Mouse (Mus musculus) 3134 (cell line): ENCODE data around the gene Cdc42bpg.
A peak's percentile ranks its signal among the peaks of the same experiment; 100 is the strongest.

Experiments used
- DNase-seq: peaks from one replicate; pipeline ENCODE4 v3.0.0-alpha.2; 2011; ENCODE audit warnings: low spot score; ENCODE audit not compliant: insufficient read length; ENCODE audit errors: extremely low read depth

Cdc42bpg gene

GRCm38 (mm10) chr19:6321786-6322621 lies 15.7 kb downstream of the Cdc42bpg start:
- peak; percentile 76 for DNase-seq

DNA sequence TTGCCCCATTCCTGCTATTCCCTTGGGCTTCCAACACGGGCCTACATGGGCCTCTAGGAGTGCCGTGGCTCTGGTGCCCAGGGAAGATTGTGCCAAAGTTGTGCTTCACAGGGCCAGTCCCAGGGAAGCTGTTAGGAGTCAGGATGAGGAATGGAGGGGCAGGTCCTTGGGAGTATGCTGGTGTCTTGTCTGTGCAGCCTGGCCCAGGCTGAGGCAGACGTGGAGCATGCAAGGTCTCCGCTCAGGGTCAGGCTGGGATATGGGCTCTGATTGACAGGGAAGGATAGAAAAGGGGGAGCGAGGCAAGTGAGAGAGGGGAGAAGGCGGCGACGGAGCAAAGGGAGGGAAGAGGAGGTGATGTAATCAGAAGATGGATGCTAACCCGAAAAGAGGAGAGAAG lies 18.5 kb downstream of the Cdc42bpg start:
- no peak for DNase-seq

DNA sequence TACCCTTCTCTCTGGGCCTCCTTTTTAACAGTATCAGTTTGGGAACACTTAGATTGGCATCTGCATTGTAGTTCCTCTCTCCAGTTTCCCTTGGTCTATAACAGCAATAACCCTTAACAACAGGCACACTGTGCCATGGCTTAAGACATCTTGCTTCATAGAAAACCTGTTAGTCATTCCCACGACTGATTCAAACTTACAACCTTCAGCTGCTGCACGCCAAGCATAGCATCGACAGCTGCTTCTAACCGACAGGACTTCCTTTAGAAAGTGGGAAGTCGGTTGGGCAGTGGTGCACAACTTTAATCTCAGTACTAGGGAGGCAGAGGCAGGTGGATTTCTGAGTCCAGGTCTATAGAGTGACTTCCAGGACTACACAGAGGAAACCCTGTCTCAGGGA lies 24.9 kb downstream of the Cdc42bpg start:
- DNase-seq = no peak

DNA sequence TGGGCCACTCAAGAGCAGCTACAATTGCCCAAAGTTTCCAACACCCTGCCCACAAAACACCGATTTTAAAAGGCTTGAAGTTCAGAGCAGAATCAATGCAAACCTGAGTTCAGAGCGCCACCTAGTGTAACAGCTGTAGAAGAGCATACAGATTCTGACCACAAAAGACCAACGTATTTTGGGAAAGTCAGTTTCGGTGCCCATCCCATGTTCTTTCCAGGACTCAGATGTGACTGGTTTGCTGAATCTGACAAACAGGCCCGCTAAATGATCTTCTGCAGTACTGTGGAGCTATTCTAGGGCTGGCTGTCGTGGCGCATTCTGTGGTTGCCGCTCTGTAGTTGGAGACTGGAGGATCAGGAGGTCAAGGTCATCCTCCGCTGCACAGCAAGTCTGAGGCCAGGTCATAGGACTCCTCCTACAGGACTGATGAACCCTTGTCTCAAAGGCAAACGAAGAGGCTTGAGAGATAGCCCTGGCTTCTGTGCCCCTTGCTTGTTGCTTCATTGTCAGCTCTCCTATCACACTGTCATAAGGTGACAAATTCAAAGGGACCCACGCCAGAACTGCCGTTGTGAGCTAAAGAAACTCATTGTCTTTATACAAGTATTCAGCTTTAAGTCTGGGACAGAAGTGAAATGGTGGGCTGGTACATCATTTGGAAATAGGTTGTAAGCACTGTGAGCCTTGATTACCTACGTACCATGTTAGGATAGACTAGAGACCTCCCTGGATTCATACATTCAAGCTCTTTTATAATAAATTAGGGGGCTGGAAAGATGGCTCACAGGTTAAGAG lies 25.7 kb downstream of the Cdc42bpg start:
- peak; percentile 53 for DNase-seq

- no peak for DNase-seq
These were observed 27.7 kb downstream of the Cdc42bpg start for GRCm38 (mm10) chr19:6333761-6334595.

- DNase-seq = peak; percentile 87
These were observed 28.6 kb downstream of the Cdc42bpg start, which contains the start of gene Men1 for GRCm38 (mm10) chr19:6334673-6335457. Gene Men1, plus strand, starts transcription at chr19:6334979.

GRCm38 (mm10) chr19:6335458-6335827 lies 29.2 kb downstream of the Cdc42bpg start:
- peak; percentile 44 for DNase-seq

- no peak for DNase-seq
These were observed 30.7 kb downstream of the Cdc42bpg start for GRCm38 (mm10) chr19:6336920-6337319.

DNA sequence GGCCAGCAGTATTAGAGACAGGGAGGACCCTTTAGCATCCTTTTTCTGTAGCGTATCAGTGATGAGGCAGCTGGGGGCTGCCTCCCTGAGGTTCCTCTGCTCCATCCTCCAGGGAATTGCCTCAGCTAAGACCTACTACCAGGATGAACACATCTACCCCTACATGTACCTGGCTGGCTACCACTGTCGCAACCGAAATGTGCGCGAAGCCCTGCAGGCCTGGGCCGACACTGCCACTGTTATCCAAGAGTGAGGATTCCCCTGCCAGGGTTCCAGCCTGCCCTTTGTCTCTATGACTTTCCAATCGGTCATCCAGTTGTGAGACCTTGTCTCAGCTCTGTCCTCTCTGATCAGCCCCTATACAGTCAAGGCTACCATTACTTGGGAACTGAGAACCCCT lies 31.9 kb downstream of the Cdc42bpg start:
- DNase-seq = no peak

DNA sequence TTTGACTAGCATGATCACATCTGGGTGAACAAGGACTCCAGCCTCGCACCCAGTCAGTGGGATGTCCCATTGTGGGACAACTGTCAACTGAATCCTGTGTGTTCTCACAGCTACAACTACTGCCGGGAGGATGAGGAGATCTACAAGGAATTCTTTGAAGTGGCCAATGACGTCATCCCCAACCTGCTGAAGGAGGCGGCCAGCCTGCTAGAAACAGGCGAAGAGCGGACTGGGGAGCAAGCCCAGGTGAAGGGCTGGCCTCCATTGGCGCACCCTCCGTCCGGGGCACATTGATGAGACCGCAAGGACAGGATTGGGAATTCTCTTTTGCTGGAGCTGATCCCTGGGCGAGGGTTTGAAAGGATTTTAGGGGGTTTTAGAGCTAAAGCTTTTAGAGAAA lies 32.5 kb downstream of the Cdc42bpg start:
- DNase-seq = no peak

DNA sequence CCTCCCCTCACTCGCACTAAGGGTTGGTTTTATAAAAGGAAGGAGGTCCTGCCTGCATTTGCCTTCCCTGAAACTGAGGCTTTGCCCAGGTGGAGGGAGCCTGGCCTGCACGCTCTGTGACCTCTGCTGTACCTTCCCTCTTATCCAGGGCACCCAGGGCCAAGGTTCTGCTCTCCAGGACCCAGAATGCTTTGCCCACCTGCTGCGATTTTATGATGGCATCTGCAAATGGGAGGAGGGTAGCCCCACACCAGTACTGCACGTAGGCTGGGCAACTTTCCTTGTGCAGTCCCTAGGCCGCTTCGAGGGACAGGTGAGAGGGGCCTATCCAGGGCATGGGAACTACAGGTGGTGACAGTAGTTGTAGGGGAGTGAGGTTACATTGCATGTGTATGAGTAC lies 32.9 kb downstream of the Cdc42bpg start:
- no peak for DNase-seq

DNA sequence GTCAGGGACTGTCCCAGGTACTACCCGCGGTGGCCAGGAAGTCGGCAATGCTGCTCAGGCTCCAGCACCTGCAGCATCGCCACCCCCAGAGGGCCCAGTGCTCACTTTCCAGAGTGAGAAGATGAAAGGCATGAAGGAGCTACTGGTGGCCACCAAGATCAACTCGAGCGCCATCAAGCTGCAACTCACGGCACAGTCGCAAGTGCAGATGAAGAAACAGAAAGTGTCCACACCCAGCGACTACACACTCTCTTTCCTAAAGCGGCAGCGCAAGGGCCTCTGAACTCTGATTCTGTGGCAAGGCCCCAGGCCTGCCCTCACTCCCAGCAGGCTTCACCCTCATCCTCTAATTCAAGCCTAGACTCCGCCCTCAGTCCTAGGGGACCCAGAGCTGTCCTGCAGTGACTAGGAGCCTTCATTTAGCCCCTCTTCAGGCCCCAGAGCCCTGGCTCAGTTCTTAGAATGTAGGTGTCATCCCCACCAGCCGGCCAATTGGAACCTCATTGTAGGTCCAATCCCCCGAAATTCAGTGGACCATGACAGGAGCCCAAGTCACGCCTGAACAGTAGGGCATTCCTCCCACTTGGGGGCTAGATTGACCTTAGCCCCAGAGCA lies 33.7 kb downstream of the Cdc42bpg start:
- DNase-seq = no peak

- peak; percentile 87 for DNase-seq
These were observed 34.5 kb downstream of the Cdc42bpg start, which contains the start of gene Map4k2 for GRCm38 (mm10) chr19:6340524-6341452. Gene Map4k2, plus strand, starts transcription at chr19:6341135.

DNA sequence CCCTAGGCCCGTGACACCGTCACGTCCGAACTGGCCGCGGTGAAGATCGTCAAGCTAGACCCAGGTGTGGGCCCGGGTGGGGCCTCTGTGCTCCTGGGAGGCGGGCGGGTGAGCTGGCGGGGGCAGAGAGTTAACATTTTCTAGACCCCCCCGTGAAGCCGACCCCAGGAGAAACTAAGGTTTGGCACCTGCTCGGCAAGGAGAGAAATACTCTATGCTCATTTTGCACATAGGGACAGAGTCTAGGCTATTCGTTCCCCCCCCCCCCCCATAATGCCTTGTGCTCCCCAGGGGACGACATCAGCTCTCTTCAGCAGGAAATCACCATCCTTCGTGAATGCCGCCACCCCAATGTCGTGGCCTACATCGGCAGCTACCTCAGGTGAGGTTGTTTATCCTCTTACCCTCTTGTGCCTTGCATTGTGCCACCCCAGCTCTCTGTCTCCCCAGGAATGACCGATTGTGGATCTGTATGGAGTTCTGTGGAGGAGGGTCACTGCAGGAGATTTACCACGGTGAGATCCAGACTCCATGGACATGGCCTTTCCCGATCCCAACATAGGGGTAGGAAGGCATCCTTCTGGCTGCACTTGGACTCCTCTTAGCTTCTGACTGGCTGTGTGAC lies 35.3 kb downstream of the Cdc42bpg start:
- no peak for DNase-seq

DNA sequence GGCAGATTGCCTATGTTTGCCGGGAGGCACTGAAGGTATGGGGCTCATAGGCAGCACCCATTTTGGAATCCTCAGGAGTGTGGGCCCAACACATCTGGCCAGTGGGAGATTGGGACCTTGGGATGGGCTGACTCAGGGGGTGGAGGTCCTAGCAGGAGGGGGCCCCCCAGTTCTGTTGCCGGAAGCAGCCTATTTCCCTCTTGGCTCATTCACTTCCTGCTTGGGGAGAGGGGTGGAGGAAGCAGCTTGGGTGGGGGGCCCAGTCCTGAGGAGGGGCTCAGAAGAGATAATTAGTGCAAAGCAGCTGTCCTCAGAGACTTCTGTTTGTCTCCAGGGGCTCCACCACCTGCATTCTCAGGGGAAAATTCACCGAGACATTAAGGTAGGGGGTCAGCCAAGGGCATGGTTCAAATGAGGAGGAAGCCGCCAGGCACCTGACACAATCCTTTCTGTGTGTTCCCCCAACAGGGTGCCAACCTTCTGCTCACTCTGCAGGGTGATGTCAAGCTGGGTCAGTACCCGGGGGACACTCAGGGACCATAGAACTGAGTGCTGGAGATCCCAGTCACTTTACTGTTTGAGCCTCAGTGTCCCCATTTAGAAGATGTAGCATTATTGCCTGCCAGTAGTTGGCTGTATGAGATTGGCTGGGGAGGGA lies 36.1 kb downstream of the Cdc42bpg start:
- DNase-seq = no peak

- DNase-seq = no peak
These were observed 37.0 kb downstream of the Cdc42bpg start for GRCm38 (mm10) chr19:6343066-6343925.

GRCm38 (mm10) chr19:6343996-6344395 lies 37.7 kb downstream of the Cdc42bpg start:
- DNase-seq = no peak
